Mouse (Mus musculus) forelimb bud, embryonic 11.5 days (tissue): ENCODE measurements around the gene Dok4.
"Not testable (repeated sequence)": the region's sequence is repeated elsewhere in the genome, so short reads cannot be mapped to it uniquely, and the experiment has no call there.

Experiments used
- DNase-seq: peaks from one replicate; pipeline ENCODE4 v3.0.0-alpha.2; 2012; ENCODE audit warnings: low read depth, low spot score

Gene Dok4

DNA sequence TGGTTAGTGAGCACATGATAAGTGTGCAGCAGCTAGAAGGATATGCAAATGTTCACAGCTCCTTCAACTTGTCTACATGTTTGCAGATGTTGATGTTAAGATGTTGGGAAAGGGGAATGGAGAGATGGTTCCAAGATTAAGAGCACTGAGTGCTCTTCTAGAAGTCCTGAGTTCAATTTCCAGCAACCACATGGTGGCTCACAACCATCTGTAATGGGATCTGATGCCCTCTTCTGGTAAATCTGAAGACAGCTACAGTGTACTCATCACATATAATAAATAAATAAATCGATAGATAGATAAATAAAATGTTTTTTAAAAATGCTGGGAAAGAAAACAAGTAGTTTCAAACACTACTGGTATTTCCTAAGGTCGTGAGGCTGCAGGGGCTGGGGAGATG lies 34.9 kb downstream of the Dok4 start:
- no peak for DNase-seq

GRCm38 (mm10) chr8:94838600-94838999 lies 37.5 kb downstream of the Dok4 start:
- peak; percentile 11 for DNase-seq

DNA sequence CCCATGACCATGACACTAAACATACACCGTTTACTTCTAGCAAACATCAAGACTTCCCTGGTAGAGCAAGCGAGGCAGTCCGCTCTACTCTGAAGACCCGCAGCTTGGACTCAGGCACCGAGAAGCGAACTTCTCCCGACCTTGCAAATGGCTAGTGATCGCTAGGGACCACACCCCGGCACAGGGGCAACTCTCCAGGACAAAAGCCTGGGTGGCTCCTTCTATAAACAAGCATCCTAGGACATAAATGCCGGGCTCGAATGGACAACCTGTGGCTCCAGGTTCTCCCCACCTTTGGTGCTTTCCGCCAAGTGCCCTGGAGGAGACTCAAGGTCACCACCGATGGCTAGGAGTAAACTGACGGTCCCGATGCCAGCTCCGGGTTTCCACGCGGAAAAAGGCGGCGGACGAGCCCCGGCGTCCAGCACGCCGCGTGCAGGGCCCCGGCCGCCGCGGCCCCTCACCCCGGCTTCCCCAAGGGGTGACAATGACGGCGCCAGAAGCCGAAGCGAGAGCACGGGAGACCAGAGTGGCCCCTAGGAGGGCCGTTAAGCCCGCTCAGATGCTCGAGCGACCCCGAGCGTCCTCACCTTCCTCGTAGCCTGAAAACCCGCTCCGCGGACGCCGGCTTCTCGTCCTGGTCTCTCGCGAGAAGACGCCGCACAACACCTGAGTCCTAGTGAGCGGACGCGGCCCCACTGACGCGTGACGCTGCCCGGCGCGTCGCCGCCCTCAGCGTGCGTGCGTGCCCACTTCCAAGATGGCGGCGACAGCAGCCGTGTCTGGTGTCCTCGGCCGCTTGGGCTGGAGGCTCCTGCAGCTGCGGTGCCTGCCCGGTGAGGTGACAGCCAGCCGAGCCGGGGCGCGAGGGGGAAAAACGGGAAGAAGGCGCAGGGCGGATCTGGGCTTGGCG lies 38.2 kb downstream of the Dok4 start, which contains the start of the genes Coq9 and Ciapin1:
TSS of gene Coq9 (plus strand) at position 660 of the 913 bp plus-strand sequence.
TSS of gene Ciapin1 (minus strand) at position 697 of the 913 bp plus-strand sequence.
- peak; percentile 97 for DNase-seq

GRCm38 (mm10) chr8:94836456-94837240 lies 39.5 kb downstream of the Dok4 start:
- no peak for DNase-seq

DNA sequence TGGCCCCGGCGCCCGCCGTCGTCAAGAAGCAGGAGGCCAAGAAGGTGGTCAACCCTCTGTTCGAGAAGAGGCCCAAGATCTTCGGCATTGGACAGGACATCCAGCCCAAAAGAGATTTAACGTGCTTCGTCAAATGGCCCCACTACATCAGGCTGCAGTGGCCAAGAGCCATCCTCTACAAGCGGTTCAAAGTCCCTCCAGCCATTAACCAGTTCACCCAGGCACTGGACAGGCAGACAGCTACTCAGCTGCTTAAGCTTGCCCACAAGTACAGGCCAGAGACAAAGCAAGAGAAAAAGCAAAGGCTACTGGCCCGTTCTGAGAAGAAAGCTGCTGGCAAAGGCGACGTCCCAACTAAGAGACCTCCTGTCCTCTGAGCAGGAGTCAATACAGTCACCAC lies 40.4 kb downstream of the Dok4 start:
- not testable (repeated sequence) for DNase-seq

- DNase-seq = not testable (repeated sequence)
Observed at GRCm38 (mm10) chr8:94833901-94834405, 42.2 kb downstream of the Dok4 start.

DNA sequence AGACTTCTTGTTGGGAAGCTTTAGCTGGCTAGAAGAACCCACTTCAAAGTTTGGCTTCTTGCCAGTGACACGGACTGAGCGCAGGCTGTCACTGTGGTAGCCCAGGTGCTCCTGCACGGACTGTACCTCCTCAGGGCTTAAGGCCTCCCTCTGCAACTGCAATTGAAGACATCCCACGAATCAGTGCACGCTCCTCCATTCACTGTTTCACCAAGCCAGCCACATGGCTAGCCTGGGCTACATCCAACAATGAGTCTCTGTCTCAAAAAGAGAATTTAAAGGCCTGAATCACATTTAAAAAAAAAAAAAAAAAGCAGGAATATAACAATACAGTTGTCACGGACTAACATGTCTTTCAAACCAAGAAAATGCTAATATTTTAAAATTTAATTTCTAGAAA lies 47.8 kb downstream of the Dok4 start:
- DNase-seq = no peak

DNA sequence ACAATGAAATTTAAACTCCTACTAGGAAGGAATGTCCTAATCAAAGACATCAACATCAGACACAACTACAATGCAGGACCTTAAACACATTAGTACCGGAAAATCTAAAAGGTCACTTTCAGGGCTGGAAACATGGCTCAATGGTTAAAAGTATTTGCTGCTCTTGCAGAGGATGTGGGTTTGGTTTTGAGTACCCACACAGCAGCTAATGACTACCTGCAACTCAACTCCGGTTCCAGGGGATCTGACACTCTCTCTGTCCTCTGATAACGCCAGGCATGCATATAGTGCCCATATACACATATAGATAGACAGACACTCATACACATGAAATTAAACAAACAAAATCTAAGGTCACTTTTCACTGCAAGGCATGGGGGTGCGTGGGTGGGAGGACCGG lies 49.9 kb downstream of the Dok4 start:
- no peak for DNase-seq

DNA sequence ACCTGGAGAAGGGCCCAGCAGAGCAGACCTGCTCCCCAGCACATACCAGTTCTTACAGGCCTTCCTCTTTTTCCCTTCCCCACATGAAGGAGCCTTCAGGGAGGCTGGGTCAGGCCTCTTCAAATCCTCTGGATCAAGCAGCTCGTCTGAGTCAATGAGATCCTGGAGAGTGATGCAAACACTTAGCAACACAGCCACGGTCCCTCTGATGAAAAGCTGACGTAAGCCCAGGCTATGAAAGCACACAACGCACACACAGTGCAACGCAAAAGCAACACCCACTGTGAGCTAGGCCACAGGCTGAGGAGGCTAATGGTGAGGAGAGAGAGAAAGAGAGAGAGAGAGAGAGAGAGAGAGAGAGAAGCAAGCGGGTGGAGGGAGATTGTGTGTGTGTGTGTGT lies 51.0 kb downstream of the Dok4 start:
- DNase-seq = no peak

- DNase-seq = peak; percentile 56
Observed at GRCm38 (mm10) chr8:94822637-94823560, 53.2 kb downstream of the Dok4 start.

GRCm38 (mm10) chr8:94821381-94821780 lies 54.7 kb downstream of the Dok4 start:
- no peak for DNase-seq

DNA sequence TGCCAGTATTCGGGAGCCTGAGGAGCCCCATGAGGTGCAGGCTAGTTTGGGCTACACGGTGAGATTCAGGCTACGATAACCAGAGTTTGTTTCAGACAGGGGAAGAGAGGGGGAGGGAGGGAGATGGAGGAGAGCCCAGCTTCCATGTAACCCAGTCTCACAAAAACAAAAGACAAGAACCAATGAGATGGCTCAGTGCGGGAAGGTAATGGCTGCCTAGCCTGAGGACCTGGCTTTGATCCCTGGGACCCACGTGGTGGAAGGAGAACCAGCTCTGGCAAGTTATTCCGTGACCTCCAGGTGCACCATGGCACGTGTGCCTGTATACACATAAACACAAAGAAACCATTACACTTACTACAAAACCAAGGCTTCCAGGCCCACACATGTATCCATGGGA lies 55.6 kb downstream of the Dok4 start:
- DNase-seq = no peak

DNA sequence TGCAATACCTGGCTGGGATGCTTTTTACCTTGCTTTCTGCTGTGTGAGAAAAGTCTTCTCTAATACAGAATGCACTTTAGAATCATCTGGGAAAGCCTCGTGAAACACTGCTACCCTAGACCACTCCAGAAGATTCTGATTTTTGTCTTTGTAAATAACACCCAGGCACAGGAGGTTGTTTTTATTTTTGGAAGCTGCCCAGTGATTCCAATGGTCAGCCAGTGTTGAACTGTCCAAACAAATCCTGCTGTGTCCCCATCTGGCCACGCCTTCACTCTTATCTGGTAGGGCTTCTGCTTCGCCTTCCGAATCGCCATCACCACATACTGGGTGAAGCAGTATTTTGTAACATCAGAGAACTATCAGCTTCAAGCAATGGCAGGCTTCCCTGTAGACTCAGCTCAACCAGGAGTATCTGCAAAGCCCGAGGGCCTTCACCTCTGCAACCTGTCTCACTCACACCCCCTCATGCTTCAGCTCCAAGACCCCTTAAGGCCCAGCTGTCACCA lies 56.4 kb downstream of the Dok4 start:
- no peak for DNase-seq

GRCm38 (mm10) chr8:94817933-94818332 lies 58.2 kb downstream of the Dok4 start:
- no peak for DNase-seq

GRCm38 (mm10) chr8:94814556-94814955 lies 61.6 kb downstream of the Dok4 start:
- DNase-seq = peak; percentile 26
